In the genomic region with DNA sequence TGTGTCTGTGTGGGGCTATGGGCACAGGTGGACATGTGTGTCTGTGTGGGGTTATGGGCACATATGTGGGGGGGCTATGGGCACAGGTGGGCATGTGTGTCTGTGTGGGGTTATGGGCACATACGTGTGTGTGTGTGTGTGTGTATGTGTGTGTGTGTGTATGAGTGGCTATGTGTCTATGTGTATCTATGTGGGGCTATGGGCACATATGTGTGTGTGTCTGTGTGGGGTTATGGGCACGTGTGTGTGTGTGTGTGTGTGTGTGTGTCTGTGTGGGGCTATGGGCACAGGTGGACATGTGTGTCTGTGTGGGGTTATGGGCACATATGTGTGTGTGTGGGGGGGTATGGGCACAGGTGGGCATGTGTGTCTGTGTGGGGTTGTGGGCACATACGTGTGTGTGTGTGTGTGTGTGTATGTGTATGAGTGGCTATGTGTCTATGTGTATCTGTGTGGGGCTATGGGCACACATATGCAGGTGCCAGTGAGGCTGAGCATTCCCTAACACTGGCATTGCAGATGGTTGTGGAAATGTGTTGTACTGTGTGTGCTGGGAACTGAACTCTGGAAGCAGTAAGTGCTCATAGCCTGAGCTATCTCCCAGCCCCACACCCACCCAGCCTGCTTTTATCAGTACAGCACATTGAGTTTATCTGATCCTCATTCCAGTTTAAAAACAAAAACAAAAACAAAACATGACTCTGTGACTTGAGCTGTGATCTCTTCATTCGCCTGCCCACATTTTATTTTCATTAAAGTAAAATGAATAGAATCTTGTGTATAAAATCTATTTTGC, we compare ENCODE assay signal across 15 mouse cellular contexts. TPM values are rescaled to one million over a fixed set of nuclear protein-coding genes. Genes with fewer than 3 reads are reported as not detected.
DNase-seq lines count a peak whose midpoint lies in the region; ATAC-seq lines count a peak whose summit lies in the region.
"Had no signal": no experiment of that assay in that cellular context is flagged by ENCODE, and none has a peak within 500 bp of the region (broad histone marks: within the 10 kb centered on the region; RNA-seq: fewer than 3 reads in every experiment).

No protein-coding gene starts in this region.

- 85% methylated on average over 4 of the region's 4 CpGs for WGBS in heart, embryonic 12.5 days
- WGBS in midbrain, embryonic 11.5 days = 87% methylated on average over 4 of the region's 4 CpGs
- WGBS in midbrain, embryonic 15.5 days = 93% methylated on average over 4 of the region's 4 CpGs
- 73% methylated on average over 4 of the region's 4 CpGs for WGBS in liver, embryonic 16.5 days (ENCODE audit: insufficient replicate concordance)

- 0 out of 2 replicates have a peak, but pooled peaks cover 3% of the 10 kb centered on the region for H3K27me3 ChIP-seq in heart, embryonic 12.5 days (replicated peaks)
- no peaks in the 10 kb centered on the region for H3K27me3 ChIP-seq in midbrain, embryonic 11.5 days (ENCODE audit: control insufficient read depth, insufficient read depth, low read length)
- no peaks in the 10 kb centered on the region for H3K27me3 ChIP-seq in midbrain, embryonic 15.5 days (replicated peaks)
- no peaks in the 10 kb centered on the region for H3K27me3 ChIP-seq in liver, embryonic 16.5 days (ENCODE audit: control insufficient read depth, insufficient read depth, low read depth, low read length)
- H3K27me3 ChIP-seq: embryonic facial prominence, embryonic 15.5 days; neural tube, embryonic 12.5 days had no signal

- H3K4me3 ChIP-seq in heart, embryonic 12.5 days = no peak overlapping the region
- H3K4me3 ChIP-seq in midbrain, embryonic 11.5 days (ENCODE audit: low read depth, low read length) = no peak overlapping the region
- no peak overlapping the region for H3K4me3 ChIP-seq in midbrain, embryonic 15.5 days
- H3K4me3 ChIP-seq in liver, embryonic 16.5 days (ENCODE audit: low read depth, low read length) = no peak overlapping the region
- H3K4me3 ChIP-seq: embryonic facial prominence, embryonic 15.5 days; neural tube, embryonic 12.5 days had no signal

- peaks cover 35% of the 10 kb centered on the region for H3K4me1 ChIP-seq in heart, embryonic 12.5 days (replicated peaks)
- no peaks in the 10 kb centered on the region for H3K4me1 ChIP-seq in midbrain, embryonic 11.5 days (ENCODE audit: control insufficient read depth, insufficient read depth, low read length)
- H3K4me1 ChIP-seq in midbrain, embryonic 15.5 days = peaks cover 10% of the 10 kb centered on the region; the same call in 1 of the 2 replicates
- H3K4me1 ChIP-seq in liver, embryonic 16.5 days (ENCODE audit: control insufficient read depth, low read depth, low read length) = peaks cover 30% of the 10 kb centered on the region

- no peak overlapping the region for H3K27ac ChIP-seq in heart, embryonic 12.5 days (ENCODE audit: poor library complexity, severe bottlenecking)
- H3K27ac ChIP-seq in midbrain, embryonic 11.5 days (ENCODE audit: low read depth, low read length) = no peak overlapping the region
- H3K27ac ChIP-seq in midbrain, embryonic 15.5 days = no peak overlapping the region
- H3K27ac ChIP-seq in liver, embryonic 16.5 days (ENCODE audit: low read length) = peak overlapping the region; percentile 78
- H3K27ac ChIP-seq: embryonic facial prominence, embryonic 15.5 days; neural tube, embryonic 12.5 days had no signal

- no peak for DNase-seq in heart, postnatal 14 days
- peak; percentile 62 for DNase-seq in midbrain, embryonic 11.5 days (ENCODE audit: low spot score, missing footprints)
- DNase-seq in thymus, postnatal 14 days = no peak
- no peak for DNase-seq in cerebellum, postnatal 10 days
- DNase-seq: cerebellum, postnatal 14 days; kidney, adult 11 months; right cerebral cortex, adult 18-20 months had no signal

- intact Hi-C loops in heart, postnatal 14 days (cut with DNase I) = no loop called here

- H3K9me3 ChIP-seq in heart, embryonic 12.5 days (replicated peaks) = no peaks in the 10 kb centered on the region
- no peaks in the 10 kb centered on the region for H3K9me3 ChIP-seq in midbrain, embryonic 11.5 days (ENCODE audit: control insufficient read depth, low read length)
- H3K9me3 ChIP-seq in midbrain, embryonic 15.5 days = no peaks in the 10 kb centered on the region
- H3K9me3 ChIP-seq in liver, embryonic 16.5 days (replicated peaks; ENCODE audit: control insufficient read depth, low read length) = no peaks in the 10 kb centered on the region
- H3K9me3 ChIP-seq: embryonic facial prominence, embryonic 15.5 days; neural tube, embryonic 12.5 days had no signal

- no peak overlapping the region for H3K4me2 ChIP-seq in heart, embryonic 12.5 days
- no peak overlapping the region for H3K4me2 ChIP-seq in midbrain, embryonic 11.5 days
- H3K4me2 ChIP-seq in midbrain, embryonic 15.5 days = no peak overlapping the region
- peak overlapping the region; percentile 47 for H3K4me2 ChIP-seq in liver, embryonic 16.5 days (ENCODE audit: low read depth, low read length)
- H3K4me2 ChIP-seq: embryonic facial prominence, embryonic 15.5 days; neural tube, embryonic 12.5 days had no signal

- peak; percentile 92 for ATAC-seq in heart, embryonic 12.5 days (ENCODE audit: insufficient number of reproducible peaks, low FRiP score)
- no peak for ATAC-seq in midbrain, embryonic 11.5 days (ENCODE audit: low FRiP score)
- no peak for ATAC-seq in midbrain, embryonic 15.5 days (replicated peaks)
- peak; percentile 91 for ATAC-seq in erythroid progenitor cell, adult 5-6 weeks (replicated peaks; ENCODE audit: low FRiP score, poor library complexity, severe bottlenecking)
- ATAC-seq in liver, embryonic 16.5 days (ENCODE audit: low read depth) = peak; percentile 98
- ATAC-seq: activated CD4-positive, CD25-positive, alpha-beta regulatory T cell, adult 4 months had no signal

- no peak overlapping the region for H3K9ac ChIP-seq in heart, embryonic 12.5 days
- no peak overlapping the region for H3K9ac ChIP-seq in midbrain, embryonic 11.5 days (ENCODE audit: low read length)
- H3K9ac ChIP-seq in midbrain, embryonic 15.5 days = no peak overlapping the region
- H3K9ac ChIP-seq in liver, embryonic 16.5 days (ENCODE audit: low read depth, low read length) = peak overlapping the region; percentile 30
- H3K9ac ChIP-seq: embryonic facial prominence, embryonic 15.5 days; neural tube, embryonic 12.5 days had no signal

- no peaks in the 10 kb centered on the region for H3K36me3 ChIP-seq in heart, embryonic 12.5 days
- no peaks in the 10 kb centered on the region for H3K36me3 ChIP-seq in midbrain, embryonic 11.5 days (ENCODE audit: control insufficient read depth, insufficient read depth, low read length)
- no peaks in the 10 kb centered on the region for H3K36me3 ChIP-seq in midbrain, embryonic 15.5 days (replicated peaks)
- no peaks in the 10 kb centered on the region for H3K36me3 ChIP-seq in liver, embryonic 16.5 days (ENCODE audit: control insufficient read depth, insufficient read depth)
- H3K36me3 ChIP-seq: embryonic facial prominence, embryonic 15.5 days; neural tube, embryonic 12.5 days had no signal

RNA-seq across cellular contexts. Expression of gene St6galnac3, which starts 8.6 kb away (rescaled TPM):
- polyA plus RNA-seq in heart, embryonic 12.5 days (2016; fragmentation: Nextera tagmentation; extraction: Ambion mirVana) = 27.0 and 27.4 TPM in 2 replicates
- total RNA-seq in heart, postnatal 14 days (2021) = 10 to 100 TPM in 1 of 2 experiments, 1 to 10 TPM in 1; 9.9 to 12.6 TPM
- polyA plus RNA-seq in midbrain, embryonic 11.5 days (2014; fragmentation: Nextera tagmentation; extraction: Ambion mirVana) = 33.1 and 35.7 TPM in 2 replicates
- polyA plus RNA-seq in midbrain, embryonic 15.5 days (2015; fragmentation: Nextera tagmentation; extraction: Ambion mirVana) = 22.7 and 25.3 TPM in 2 replicates
- 4.3 and 5.4 TPM in 2 replicates for total RNA-seq in erythroid progenitor cell, adult 5-6 weeks (2015; ENCODE audit: low replicate concordance)
- total RNA-seq in erythroid progenitor cell, adult 5-6 weeks (2017; ENCODE audit: low replicate concordance) = 4.6 and 10.7 TPM in 2 replicates
- 10.5 and 12.0 TPM in 2 replicates for polyA plus RNA-seq in liver, embryonic 16.5 days (2015; fragmentation: Nextera tagmentation; extraction: Ambion mirVana)
- polyA plus RNA-seq: C2C12 had no signal

Comparison
In these comparisons a context has a peak if more than half of its experiments do, and no peak if none do; other contexts are left out.
1. ATAC-seq: peak in heart, embryonic 12.5 days (single experiment), erythroid progenitor cell, adult 5-6 weeks (single experiment) and liver, embryonic 16.5 days (single experiment); none in midbrain, embryonic 11.5 days (single experiment) and midbrain, embryonic 15.5 days (single experiment).